Mouse (Mus musculus) embryonic facial prominence, embryonic 14.5 days (tissue): ENCODE data around the gene Olfr172. TPM values are rescaled to one million over a fixed set of nuclear protein-coding genes. Genes with fewer than 3 reads are reported as not detected.

Experiments used
- ATAC-seq: fragments of 200-750 bp; cut with Nextera tagmentation; 2 replicates; pipeline ENCODE4 v1.8.0; 2017; ENCODE audit warnings: low read depth, moderate number of reproducible peaks, moderate TSS enrichment
- DNase-seq: peaks from one replicate; pipeline ENCODE4 v3.0.0-alpha.2; 2015; ENCODE audit warnings: low spot score
- H3K27ac ChIP-seq: fragments of 300-500 bp; sonication (generic); replicated peaks from 2 replicates; pipeline ENCODE4 v1.5.1; 2014; ENCODE audit warnings: low read depth, mild to moderate bottlenecking, low read length, moderate library complexity
- H3K27me3 ChIP-seq: fragments of 300-500 bp; sonication (generic); replicated peaks from 2 replicates; pipeline ENCODE4 v1.6.1; 2014; ENCODE audit warnings: low read length; ENCODE audit not compliant: control insufficient read depth, insufficient read depth
- H3K36me3 ChIP-seq: fragments of 300-500 bp; sonication (generic); 2 replicates; pipeline ENCODE4 v1.6.1; 2014; ENCODE audit warnings: low read length, mixed read lengths; ENCODE audit not compliant: control insufficient read depth, insufficient read depth
- H3K4me1 ChIP-seq: fragments of 300-500 bp; sonication (generic); 2 replicates; pipeline ENCODE4 v1.6.1; 2014; ENCODE audit warnings: antibody characterized with exemption, low read length; ENCODE audit not compliant: control insufficient read depth, insufficient read depth
- H3K4me2 ChIP-seq: fragments of 300-500 bp; sonication (generic); 2 replicates; pipeline ENCODE4 v1.6.1; 2014; ENCODE audit warnings: low read depth, mild to moderate bottlenecking, low read length, moderate library complexity, mixed read lengths
- H3K4me3 ChIP-seq: fragments of 300-500 bp; sonication (generic); 2 replicates; pipeline ENCODE4 v1.5.1; 2014; ENCODE audit warnings: low read depth, mild to moderate bottlenecking, low read length
- H3K9ac ChIP-seq: fragments of 300-500 bp; sonication (generic); 2 replicates; pipeline ENCODE4 v1.6.1; 2014; ENCODE audit warnings: low read depth, mild to moderate bottlenecking, low read length, moderate library complexity, mixed read lengths
- H3K9me3 ChIP-seq: fragments of 300-500 bp; sonication (generic); 2 replicates; pipeline ENCODE4 v1.6.1; 2016; ENCODE audit warnings: low read length; ENCODE audit not compliant: control insufficient read depth
- WGBS: fragments of 180-500 bp; shearing (Covaris S2); extraction: QIAGEN DNeasy Blood & Tissue Kit; methylation state at CpG from one replicate; pipeline ENCODE4 v1.1.7; 2014; 5-methylcytosine and 5-hydroxymethylcytosine counted together
- polyA plus RNA-seq: library from polyadenylated mRNA; unstranded; fragments of >200 nt; fragmentation: Nextera tagmentation; extraction: Ambion mirVana; gene quantifications from 2 replicates; pipeline ENCODE4 v1.2.1, GENCODE M21; 2014

Olfr172 gene
- polyA plus RNA-seq, result not detected in 2 replicates

DNA sequence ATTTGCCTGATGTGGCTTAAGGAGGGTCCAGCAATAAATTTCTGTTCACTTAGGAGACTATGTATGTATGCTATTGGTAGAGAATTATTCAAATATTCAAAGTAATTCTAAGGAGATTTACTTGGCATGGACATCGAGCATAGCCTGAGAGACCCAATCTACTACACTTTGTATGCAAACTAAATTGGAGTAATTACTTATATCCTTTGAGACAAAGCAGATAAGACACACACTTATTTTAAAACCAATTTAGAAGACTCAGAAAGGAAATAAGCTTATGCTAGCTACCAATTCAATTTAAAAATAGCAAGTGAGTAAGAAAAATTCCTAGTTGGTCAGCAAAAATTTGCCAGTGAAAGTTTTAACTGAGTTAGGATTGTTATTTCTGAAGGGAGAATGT, at the start of gene Olfr172:
Olfr172 (minus strand) TSS at position 101 of the 400 bp plus-strand sequence.
- no peak for ATAC-seq
- no peaks in the 10 kb centered on the region for H3K4me1 ChIP-seq
- H3K4me2 ChIP-seq, result no peak within 1 kb of the TSS
- H3K27ac ChIP-seq, result no peak within 1 kb of the TSS
- no peak for DNase-seq
- no peaks in the 10 kb centered on the region for H3K9me3 ChIP-seq
- no peak within 1 kb of the TSS for H3K4me3 ChIP-seq
- H3K36me3 ChIP-seq, result no peaks in the 10 kb centered on the region
- H3K9ac ChIP-seq, result no peak within 1 kb of the TSS
- WGBS, result 78% methylated on average over 1 of the region's 1 CpGs
- no peaks in the 10 kb centered on the region for H3K27me3 ChIP-seq

DNA sequence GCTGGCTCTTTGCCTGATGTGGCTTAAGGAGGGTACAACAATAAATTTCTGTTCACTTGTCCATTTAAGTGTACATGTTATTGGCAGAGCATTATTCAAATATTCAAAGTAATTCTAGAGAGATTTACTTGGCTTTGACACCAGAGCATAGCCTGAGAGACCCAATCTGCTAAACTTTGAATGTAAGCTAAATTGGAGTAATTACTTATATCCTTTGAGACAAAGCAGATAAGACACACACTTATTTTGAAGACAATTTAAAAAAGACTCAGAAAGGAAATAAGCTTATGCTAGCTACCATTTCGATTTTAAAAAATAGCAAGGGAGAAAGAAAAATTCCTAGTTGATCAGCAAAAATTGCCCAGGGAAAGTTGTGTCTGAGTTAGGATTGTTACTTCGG, 37.2 kb upstream of the Olfr172 start, which contains the start of gene Olfr173:
Olfr173 (minus strand) TSS at position 101 of the 400 bp plus-strand sequence.
- DNase-seq (no peak), ATAC-seq (no peak)
- Histone ChIP-seq H3K9ac (no peak within 1 kb of the TSS), H3K27ac (no peak within 1 kb of the TSS), H3K4me1 (no peaks in the 10 kb centered on the region), H3K27me3 (no peaks in the 10 kb centered on the region), H3K4me2 (no peak within 1 kb of the TSS), H3K4me3 (no peak within 1 kb of the TSS), H3K9me3 (no peaks in the 10 kb centered on the region), H3K36me3 (no peaks in the 10 kb centered on the region)
- WGBS, result 74% methylated on average over 2 of the region's 2 CpGs

DNA sequence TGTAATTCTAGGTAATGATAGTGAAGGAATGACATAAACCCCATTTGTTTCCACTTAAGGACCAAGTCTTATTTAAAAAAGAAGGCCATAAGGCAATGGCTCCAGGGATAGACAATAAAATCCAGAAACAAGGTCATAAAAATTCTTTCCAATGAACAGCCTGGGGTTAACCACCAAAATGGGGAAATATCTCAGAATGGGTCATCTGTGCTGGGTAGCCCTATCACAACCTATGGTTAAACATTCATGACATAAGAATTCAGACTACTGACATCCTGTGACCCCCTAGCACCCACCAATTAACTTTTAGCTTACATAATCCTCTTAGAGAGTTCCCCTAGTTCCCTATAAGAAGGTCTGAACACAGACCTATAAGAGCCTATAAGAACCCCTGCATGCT, 6.8 kb downstream of the Olfr172 start:
- H3K4me1 ChIP-seq, result no peaks in the 10 kb centered on the region
- ATAC-seq, result no peak

DNA sequence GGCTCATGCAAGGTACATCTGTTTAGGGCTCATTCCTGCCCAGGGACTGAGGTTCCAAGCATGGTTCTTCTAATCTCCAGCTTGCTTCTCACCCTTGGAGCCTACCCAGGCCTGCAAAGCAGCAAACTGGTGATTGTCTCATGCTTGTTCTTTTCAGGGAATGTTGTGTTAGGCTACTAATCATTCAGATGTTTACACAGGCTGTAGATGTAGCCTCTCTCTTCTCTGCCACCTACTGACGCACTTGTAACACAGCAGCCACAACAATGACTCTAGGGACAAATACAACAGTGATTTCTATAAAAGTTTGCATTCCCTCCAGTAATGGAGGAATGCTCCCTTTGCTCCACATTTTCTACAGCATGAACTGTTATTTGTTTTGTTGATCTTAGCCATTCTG, 11.7 kb downstream of the Olfr172 start:
- Histone ChIP-seq H3K4me3 (no peak overlapping the region), H3K27ac (no peak overlapping the region), H3K27me3 (no peaks in the 10 kb centered on the region), H3K4me2 (no peak overlapping the region), H3K4me1 (no peaks in the 10 kb centered on the region), H3K9me3 (no peaks in the 10 kb centered on the region), H3K9ac (no peak overlapping the region), H3K36me3 (no peaks in the 10 kb centered on the region)
- WGBS, result 16% methylated on average over 1 of the region's 1 CpGs
- ATAC-seq, result no peak
- DNase-seq, result peak; percentile 10

More for the DNA sequence above, 6.8 kb downstream of the Olfr172 start:
- Histone ChIP-seq H3K27me3 (no peaks in the 10 kb centered on the region), H3K9me3 (no peaks in the 10 kb centered on the region), H3K4me3 (no peak overlapping the region), H3K4me2 (no peak overlapping the region), H3K36me3 (no peaks in the 10 kb centered on the region), H3K27ac (no peak overlapping the region), H3K9ac (no peak overlapping the region)
- DNase-seq, result no peak

DNA sequence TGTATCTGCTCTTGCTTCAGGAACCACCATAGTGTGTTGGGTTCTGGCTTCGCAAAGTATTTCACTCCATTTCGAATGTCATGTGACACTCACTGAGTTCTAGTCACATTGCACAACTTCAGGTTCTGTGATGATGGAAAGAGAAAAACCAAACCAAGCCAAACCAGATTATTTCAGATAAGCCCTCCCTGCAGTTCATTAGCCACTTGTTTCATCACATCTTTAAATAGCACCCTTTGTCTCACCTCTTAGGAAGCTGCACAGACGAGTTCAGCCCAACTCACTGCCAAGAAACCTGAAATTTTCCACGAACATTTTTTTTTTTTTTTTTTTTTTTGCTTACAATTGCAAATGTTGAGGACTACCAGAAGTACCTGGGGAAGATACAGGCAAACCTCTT, 16.3 kb downstream of the Olfr172 start:
- no peaks in the 10 kb centered on the region for H3K9me3 ChIP-seq

DNA sequence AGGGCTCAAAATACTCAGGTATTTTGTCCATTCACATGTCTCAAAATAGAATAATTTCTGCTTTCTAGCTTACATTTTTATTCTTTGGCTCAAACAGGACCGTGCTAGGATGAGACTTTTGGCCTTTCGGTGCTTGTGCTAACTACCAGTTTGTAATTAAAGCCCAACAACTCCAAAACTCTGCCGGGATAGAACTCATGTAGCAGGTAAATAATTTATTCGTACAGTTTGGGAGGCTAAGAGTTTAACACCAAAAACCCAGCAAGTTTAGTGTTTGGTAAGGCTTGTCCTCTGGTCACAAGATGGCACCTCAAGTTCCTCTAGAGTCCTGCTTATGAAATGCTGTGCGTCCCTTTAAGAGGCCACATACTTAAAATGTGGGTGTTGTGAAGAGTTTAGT, 22.2 kb downstream of the Olfr172 start:
- Histone ChIP-seq H3K4me3 (no peak overlapping the region), H3K9ac (no peak overlapping the region), H3K9me3 (no peaks in the 10 kb centered on the region), H3K27ac (no peak overlapping the region), H3K4me1 (no peaks in the 10 kb centered on the region), H3K36me3 (no peaks in the 10 kb centered on the region), H3K27me3 (no peaks in the 10 kb centered on the region), H3K4me2 (no peak overlapping the region)
- ATAC-seq, result no peak
- 90% methylated on average over 5 of the region's 5 CpGs for WGBS
- no peak for DNase-seq

More for the DNA sequence above, 16.3 kb downstream of the Olfr172 start:
- no peaks in the 10 kb centered on the region for H3K4me1 ChIP-seq
- no peak overlapping the region for H3K27ac ChIP-seq
- no peaks in the 10 kb centered on the region for H3K27me3 ChIP-seq
- H3K4me3 ChIP-seq, result no peak overlapping the region
- no peaks in the 10 kb centered on the region for H3K36me3 ChIP-seq
- H3K4me2 ChIP-seq, result no peak overlapping the region
- ATAC-seq, result no peak
- no peak overlapping the region for H3K9ac ChIP-seq
- 58% methylated on average over 4 of the region's 4 CpGs for whole genome bisulfite sequencing
- DNase-seq, result no peak

DNA sequence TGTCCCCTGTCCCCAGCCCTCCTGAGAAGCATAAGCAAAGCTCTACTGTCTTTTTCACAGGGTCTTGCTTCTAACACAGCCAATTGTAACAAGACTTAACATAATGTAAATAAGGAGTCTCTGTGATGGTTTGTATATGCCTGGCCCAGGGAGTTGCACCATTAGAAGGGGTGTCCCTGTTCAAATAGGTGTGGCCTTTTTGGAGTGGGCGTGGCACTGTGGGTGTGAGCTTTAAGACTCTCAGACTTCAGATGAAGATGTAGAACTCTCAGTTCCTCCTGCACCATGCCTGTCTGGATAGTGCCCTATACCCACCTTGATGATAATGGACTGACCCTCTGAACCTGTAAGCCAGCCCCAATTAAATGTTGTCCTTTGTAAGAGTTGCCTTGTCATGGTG, 24.2 kb downstream of the Olfr172 start:
- H3K4me2 ChIP-seq, result no peak overlapping the region
- no peak overlapping the region for H3K9ac ChIP-seq
- WGBS, result 94% methylated on average over 1 of the region's 1 CpGs
- H3K4me1 ChIP-seq, result no peaks in the 10 kb centered on the region
- H3K27ac ChIP-seq, result no peak overlapping the region
- ATAC-seq (no peak), DNase-seq (no peak)
- H3K36me3 ChIP-seq, result peaks cover 7% of the 10 kb centered on the region
- H3K27me3 ChIP-seq, result no peaks in the 10 kb centered on the region
- no peak overlapping the region for H3K4me3 ChIP-seq
- no peaks in the 10 kb centered on the region for H3K9me3 ChIP-seq

DNA sequence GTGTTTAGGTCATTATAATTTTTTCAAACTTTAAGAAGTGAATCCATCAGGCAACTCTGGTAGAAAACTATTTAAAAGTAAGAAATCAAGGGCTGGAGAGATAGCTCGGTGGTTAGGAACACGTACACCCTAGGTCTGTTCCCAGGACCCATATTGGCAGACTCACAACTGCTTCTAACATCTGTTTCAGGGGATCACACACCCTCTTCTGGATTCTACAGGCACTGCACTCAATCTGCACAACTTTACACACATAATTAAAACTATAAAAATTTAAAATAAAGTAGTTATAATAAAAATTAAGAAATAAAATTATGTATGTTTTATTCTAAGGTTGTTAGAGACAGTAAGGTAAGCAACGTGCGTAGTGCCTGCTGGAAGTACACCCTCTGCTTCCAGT, 24.8 kb downstream of the Olfr172 start:
- Histone ChIP-seq H3K4me2 (no peak overlapping the region), H3K27me3 (no peaks in the 10 kb centered on the region), H3K9ac (no peak overlapping the region), H3K36me3 (peaks cover 13% of the 10 kb centered on the region), H3K4me3 (no peak overlapping the region), H3K27ac (no peak overlapping the region), H3K4me1 (no peaks in the 10 kb centered on the region), H3K9me3 (no peaks in the 10 kb centered on the region)
- DNase-seq (no peak), ATAC-seq (no peak)
- WGBS, result 80% methylated on average over 4 of the region's 4 CpGs

DNA sequence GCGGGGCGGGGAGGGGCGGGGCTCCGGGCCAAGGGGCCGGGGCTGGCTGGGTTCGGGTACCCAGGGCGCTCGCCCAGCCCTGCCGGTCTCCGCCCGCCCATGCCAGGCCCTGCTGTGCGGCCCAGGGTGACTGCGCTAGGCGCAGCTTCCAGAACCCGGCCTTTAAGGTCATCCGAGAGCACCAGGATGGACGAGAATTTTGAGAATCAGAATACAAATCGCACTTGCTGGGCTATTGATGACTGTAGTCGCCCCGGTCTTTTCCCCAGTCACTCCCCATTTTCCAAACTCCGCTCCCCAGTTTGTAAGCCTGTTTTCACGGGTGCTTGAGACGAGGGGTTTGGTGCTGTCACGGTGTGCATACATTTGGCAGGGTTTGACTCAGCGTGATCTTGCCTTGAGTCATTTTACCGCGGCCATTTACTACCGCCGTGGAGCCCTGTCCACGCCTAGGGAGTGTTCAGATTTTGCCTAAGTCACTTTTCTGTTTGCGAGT, 34.8 kb downstream of the Olfr172 start:
- Histone ChIP-seq H3K4me1 (peaks cover 6% of the 10 kb centered on the region), H3K9ac (peak overlapping the region; percentile 86), H3K4me2 (peak overlapping the region; percentile 56), H3K27ac (peak overlapping the region; percentile 86), H3K36me3 (peaks cover 36% of the 10 kb centered on the region), H3K4me3 (peak overlapping the region; percentile 76), H3K27me3 (no peaks in the 10 kb centered on the region), H3K9me3 (no peaks in the 10 kb centered on the region)
- peak; percentile 27 for DNase-seq
- peak; percentile 91 for ATAC-seq
- WGBS, result under 1% methylated on average over 17 of the region's 31 CpGs
